Mouse (Mus musculus): ENCODE data around the gene Gfi1b.

GRCm38 (mm10) chr2:28632626-28633025 lies 10.8 kb upstream of the Gfi1b start:
- TF ChIP-seq CTCF (IDR thresholded peaks at IDR 0.05; ENCODE audit: low read depth) = no peak
- no peak for TF ChIP-seq EP300 (IDR thresholded peaks at IDR 0.05; ENCODE audit: low read depth)
